Mouse (Mus musculus) heart, postnatal 0 days (tissue): ENCODE results near the gene Dclk3.

Source experiments
- CTCF ChIP-seq: IDR thresholded peaks from 2 replicates; pipeline ENCODE4 v1.5.1; 2016; ENCODE audit warnings: antibody characterized with exemption, control low read depth, low read depth
- EP300 ChIP-seq: IDR thresholded peaks from 2 replicates; pipeline ENCODE4 v1.6.1; 2016; ENCODE audit warnings: antibody characterized with exemption, low read depth

DNA sequence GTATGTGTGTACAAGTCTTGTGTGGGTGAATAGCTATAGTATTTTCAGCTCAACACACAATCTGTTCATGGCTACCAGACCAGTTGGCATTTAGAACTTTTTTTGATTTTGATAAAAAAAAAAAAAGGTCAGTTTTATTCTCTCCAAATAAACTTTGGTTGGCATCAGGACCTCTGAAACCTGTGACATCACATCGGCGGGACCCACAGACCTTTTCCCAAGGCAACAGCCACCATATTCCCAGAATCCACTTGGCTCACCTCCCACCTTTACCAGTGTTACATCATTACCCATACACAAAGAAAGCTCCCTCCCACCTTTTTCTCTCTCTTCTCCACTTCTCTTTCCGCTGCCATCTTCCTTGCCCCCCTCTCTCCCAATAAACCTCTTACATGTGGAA, 36.4 kb downstream of the Dclk3 start:
- TF ChIP-seq EP300 (no peak), CTCF (no peak)
